Mouse (Mus musculus): Measurements from ENCODE around the gene Kdm8. TPM values are rescaled to one million over a fixed set of nuclear protein-coding genes. Genes with fewer than 3 reads are reported as not detected.

The Kdm8 gene
- polyA plus RNA-seq, 2 experiments = 4.7 to 6.1 TPM

DNA sequence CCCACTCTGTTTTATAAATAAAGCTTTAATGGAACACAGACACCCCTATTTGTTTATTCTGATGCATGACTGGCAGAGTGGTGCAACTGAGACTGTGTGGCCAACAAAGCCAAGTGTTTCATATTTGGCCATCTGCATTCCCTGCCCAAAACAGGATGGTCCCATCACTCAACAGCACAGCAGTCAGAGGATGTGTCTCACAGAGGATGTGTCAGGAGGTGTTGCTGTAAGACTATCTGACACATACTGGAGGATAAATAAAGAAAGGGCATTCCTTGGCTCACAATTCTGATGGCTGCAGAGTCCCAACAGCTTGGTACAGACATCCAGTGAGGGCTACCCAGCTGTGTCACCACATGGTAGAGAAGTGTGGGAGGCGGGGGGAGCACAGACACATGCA lies 6.2 kb downstream of the Kdm8 start:
- H3K9ac ChIP-seq (replicated peaks) = no peak overlapping the region
- H3K4me2 ChIP-seq (ENCODE audit: low read depth) = no peak overlapping the region
- 67% methylated on average over 1 of the region's 1 CpGs for WGBS (ENCODE audit: insufficient replicate concordance)
- H3K9me3 ChIP-seq (ENCODE audit: control insufficient read depth, low read length) = no peaks in the 10 kb centered on the region
- H3K36me3 ChIP-seq (replicated peaks; ENCODE audit: control insufficient read depth, insufficient read depth, low read depth) = no peaks in the 10 kb centered on the region
- ATAC-seq (ENCODE audit: insufficient read depth) = no peak
- H3K4me3 ChIP-seq (ENCODE audit: insufficient read depth in 1 of 2, low read depth in 2 of 2, low read length in 2 of 2) = no peak overlapping the region
- no peak for TF ChIP-seq EP300 (IDR thresholded peaks at IDR 0.05; ENCODE audit: low read depth)
- no peak for TF ChIP-seq CTCF (IDR thresholded peaks at IDR 0.05; ENCODE audit: low read depth)
- peaks cover 7 to 10% of the 10 kb centered on the region in 2 experiments for H3K4me1 ChIP-seq (replicated peaks; ENCODE audit: control insufficient read depth in 2 of 2, insufficient read depth in 2 of 2, low read length in 1 of 2)
- no peaks in the 10 kb centered on the region for H3K27me3 ChIP-seq (ENCODE audit: control insufficient read depth, insufficient read depth, low read length)
- no peak overlapping the region for H3K27ac ChIP-seq
- no peak for DNase-seq (ENCODE audit: low read depth in 3 of 3, low spot score in 3 of 3)

DNA sequence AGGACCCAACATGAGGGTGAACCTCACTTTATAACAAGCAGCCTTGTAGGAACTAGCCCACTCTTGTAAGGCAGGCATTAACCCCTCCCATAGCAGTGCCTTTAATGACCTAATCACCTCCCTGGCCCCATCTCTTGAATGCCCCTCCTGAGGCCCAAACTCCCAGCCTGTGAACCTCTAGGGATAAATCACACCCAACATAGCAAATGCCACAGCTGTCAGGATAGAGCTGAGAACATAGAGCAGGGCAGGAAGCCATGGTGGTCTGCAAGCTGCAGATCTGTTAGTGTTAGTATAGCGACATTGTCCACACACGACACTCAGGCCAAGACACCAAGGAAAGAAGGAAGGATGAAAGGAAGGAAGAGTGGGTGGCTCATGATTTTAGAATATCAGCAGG lies 6.6 kb downstream of the Kdm8 start:
- Histone ChIP-seq H3K4me3 (ENCODE audit: insufficient read depth in 1 of 2, low read depth in 2 of 2, low read length in 2 of 2) (no peak overlapping the region), H3K4me2 (ENCODE audit: low read depth) (no peak overlapping the region), H3K9me3 (ENCODE audit: control insufficient read depth, low read length) (no peaks in the 10 kb centered on the region), H3K9ac (replicated peaks) (no peak overlapping the region), H3K4me1 (replicated peaks; ENCODE audit: control insufficient read depth in 2 of 2, insufficient read depth in 2 of 2, low read length in 1 of 2) (peaks cover 3 to 6% of the 10 kb centered on the region in 2 experiments), H3K27ac (no peak overlapping the region), H3K27me3 (ENCODE audit: control insufficient read depth, insufficient read depth, low read length) (no peaks in the 10 kb centered on the region), H3K36me3 (replicated peaks; ENCODE audit: control insufficient read depth, insufficient read depth, low read depth) (no peaks in the 10 kb centered on the region)
- ATAC-seq (ENCODE audit: insufficient read depth) (no peak), DNase-seq (ENCODE audit: low read depth in 3 of 3, low spot score in 3 of 3) (no peak)
- 68% methylated on average over 2 of the region's 2 CpGs for WGBS (ENCODE audit: insufficient replicate concordance)
- no peak for TF ChIP-seq EP300 (IDR thresholded peaks at IDR 0.05; ENCODE audit: low read depth)
- TF ChIP-seq CTCF (IDR thresholded peaks at IDR 0.05; ENCODE audit: low read depth) = no peak

DNA sequence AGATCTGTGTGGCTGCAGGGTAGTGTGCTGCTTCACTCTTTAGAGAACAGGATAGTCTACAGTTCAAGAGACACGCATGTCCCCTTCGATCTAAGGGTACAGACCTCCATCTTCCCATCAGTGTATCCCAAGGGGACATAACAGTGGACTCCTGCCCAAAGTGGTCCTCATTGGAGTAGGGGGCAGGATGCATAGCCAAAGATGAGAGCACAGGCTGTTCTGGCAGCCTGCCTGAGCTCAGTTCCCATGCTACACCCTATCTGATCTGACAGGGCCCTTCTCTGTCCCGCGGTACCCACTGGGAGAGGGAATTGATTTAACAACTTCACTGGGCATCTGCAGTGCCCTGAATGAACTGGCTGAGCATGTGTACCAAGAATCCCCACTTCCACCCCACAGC lies 9.2 kb downstream of the Kdm8 start:
- Histone ChIP-seq H3K4me1 (replicated peaks; ENCODE audit: control insufficient read depth in 2 of 2, insufficient read depth in 2 of 2, low read length in 1 of 2) (peaks cover 0 to 5% of the 10 kb centered on the region in 2 experiments; a peak in 3 of 4 replicates), H3K9me3 (ENCODE audit: control insufficient read depth, low read length) (no peaks in the 10 kb centered on the region), H3K4me2 (ENCODE audit: low read depth) (no peak overlapping the region), H3K9ac (replicated peaks) (no peak overlapping the region), H3K27ac (no peak overlapping the region), H3K27me3 (ENCODE audit: control insufficient read depth, insufficient read depth, low read length) (no peaks in the 10 kb centered on the region), H3K36me3 (replicated peaks; ENCODE audit: control insufficient read depth, insufficient read depth, low read depth) (peaks cover 3% of the 10 kb centered on the region; the same call in 1 of the 2 replicates), H3K4me3 (ENCODE audit: insufficient read depth in 1 of 2, low read depth in 2 of 2, low read length in 2 of 2) (no peak overlapping the region)
- WGBS (ENCODE audit: insufficient replicate concordance) = 88% methylated on average over 4 of the region's 4 CpGs
- DNase-seq (ENCODE audit: low read depth in 3 of 3, low spot score in 3 of 3) = no peak
- no peak for ATAC-seq (ENCODE audit: insufficient read depth)
- TF ChIP-seq CTCF (IDR thresholded peaks at IDR 0.05; ENCODE audit: low read depth) (no peak), EP300 (IDR thresholded peaks at IDR 0.05; ENCODE audit: low read depth) (no peak)

DNA sequence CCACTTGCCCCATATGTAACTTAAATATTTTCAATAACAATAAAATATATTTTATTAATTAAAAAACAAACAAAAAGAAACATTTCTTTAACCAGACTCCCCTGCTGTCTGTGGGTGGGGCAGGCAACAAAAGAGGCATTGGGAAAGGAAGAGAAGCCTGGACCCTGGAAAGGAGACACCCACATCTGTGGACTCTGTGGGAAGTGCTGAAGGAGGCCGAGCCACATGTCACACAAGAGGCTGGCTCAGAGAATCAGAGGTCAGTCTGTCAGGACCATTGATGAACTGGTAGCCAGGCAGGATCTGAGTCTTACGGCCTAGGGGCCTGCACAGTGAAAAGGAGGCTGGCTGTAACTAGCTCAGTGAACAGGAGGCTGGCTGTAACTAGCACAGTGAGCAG lies 17.7 kb downstream of the Kdm8 start:
- Histone ChIP-seq H3K9me3 (ENCODE audit: control insufficient read depth, low read length) (no peaks in the 10 kb centered on the region), H3K27me3 (ENCODE audit: control insufficient read depth, insufficient read depth, low read length) (no peaks in the 10 kb centered on the region), H3K27ac (no peak overlapping the region), H3K36me3 (replicated peaks; ENCODE audit: control insufficient read depth, insufficient read depth, low read depth) (no peaks in the 10 kb centered on the region; the same call in 1 of the 2 replicates), H3K4me3 (ENCODE audit: insufficient read depth in 1 of 2, low read depth in 2 of 2, low read length in 2 of 2) (no peak overlapping the region), H3K9ac (replicated peaks) (no peak overlapping the region), H3K4me2 (ENCODE audit: low read depth) (no peak overlapping the region), H3K4me1 (replicated peaks; ENCODE audit: control insufficient read depth in 2 of 2, insufficient read depth in 2 of 2, low read length in 1 of 2) (no peaks in the 10 kb centered on the region)
- WGBS (ENCODE audit: insufficient replicate concordance) = 69% methylated on average over 2 of the region's 2 CpGs
- DNase-seq (ENCODE audit: low read depth in 3 of 3, low spot score in 3 of 3) (no peak), ATAC-seq (ENCODE audit: insufficient read depth) (no peak)
- no peak for TF ChIP-seq EP300 (IDR thresholded peaks at IDR 0.05; ENCODE audit: low read depth)
- no peak for TF ChIP-seq CTCF (IDR thresholded peaks at IDR 0.05; ENCODE audit: low read depth)

DNA sequence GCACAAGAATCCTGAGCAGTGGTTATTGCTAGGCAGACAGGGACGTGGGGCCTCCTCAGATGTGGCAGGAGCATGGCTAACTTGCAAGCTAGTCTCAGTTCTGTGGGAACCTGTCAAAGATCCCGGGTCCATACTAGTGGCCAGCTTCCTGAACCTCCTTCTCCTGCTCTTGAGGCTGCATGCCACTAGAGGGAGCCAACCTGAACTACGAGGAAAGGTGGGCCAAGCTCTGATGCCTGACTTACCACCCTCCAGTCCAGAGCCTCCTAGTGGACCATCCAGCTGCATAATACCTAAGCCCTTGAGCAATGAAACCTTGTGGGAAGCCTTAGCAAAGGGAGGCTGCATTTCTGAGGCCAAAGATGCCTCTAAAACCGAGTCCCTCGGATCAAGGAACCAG lies 25.5 kb downstream of the Kdm8 start:
- ATAC-seq (ENCODE audit: insufficient read depth) (no peak), DNase-seq (ENCODE audit: low read depth in 3 of 3, low spot score in 3 of 3) (peak; percentile 50 to 65 (median 59))
- TF ChIP-seq EP300 (IDR thresholded peaks at IDR 0.05; ENCODE audit: low read depth) (no peak), CTCF (IDR thresholded peaks at IDR 0.05; ENCODE audit: low read depth) (peak; percentile 97)
- H3K36me3 ChIP-seq (replicated peaks; ENCODE audit: control insufficient read depth, insufficient read depth, low read depth) = peaks cover 17% of the 10 kb centered on the region
- H3K27ac ChIP-seq = no peak overlapping the region
- H3K9ac ChIP-seq (replicated peaks) = no peak overlapping the region
- peaks cover 12 to 31% of the 10 kb centered on the region in 2 experiments for H3K4me1 ChIP-seq (replicated peaks; ENCODE audit: control insufficient read depth in 2 of 2, insufficient read depth in 2 of 2, low read length in 1 of 2)
- H3K9me3 ChIP-seq (ENCODE audit: control insufficient read depth, low read length) = no peaks in the 10 kb centered on the region
- 23% methylated on average over 5 of the region's 5 CpGs for WGBS (ENCODE audit: insufficient replicate concordance)
- H3K27me3 ChIP-seq (ENCODE audit: control insufficient read depth, insufficient read depth, low read length) = no peaks in the 10 kb centered on the region
- H3K4me3 ChIP-seq (ENCODE audit: insufficient read depth in 1 of 2, low read depth in 2 of 2, low read length in 2 of 2) = no peak overlapping the region
- H3K4me2 ChIP-seq (ENCODE audit: low read depth) = no peak overlapping the region

Measured in liver, embryonic 14.5 days (tissue).